Mouse (Mus musculus) CD4-positive, CD25-positive, alpha-beta regulatory T cell, adult 4 months (primary cell): Measurements from ENCODE around the gene Cdk5rap2. TPM values are rescaled to one million over a fixed set of nuclear protein-coding genes. Genes with fewer than 3 reads are reported as not detected.

ENCODE experiments used
- ATAC-seq: one replicate; pipeline ENCODE4 v1.8.0; 2017
- polyA plus RNA-seq, 2 experiments: library from polyadenylated mRNA; unstranded; fragments of 100-300 nt; shearing (Covaris generic); gene quantifications; one replicate each; pipeline ENCODE4 v1.2.1; 2017

Gene Cdk5rap2
- polyA plus RNA-seq, 2 experiments from 2014 or later, result 10.8 to 17.2 TPM

DNA sequence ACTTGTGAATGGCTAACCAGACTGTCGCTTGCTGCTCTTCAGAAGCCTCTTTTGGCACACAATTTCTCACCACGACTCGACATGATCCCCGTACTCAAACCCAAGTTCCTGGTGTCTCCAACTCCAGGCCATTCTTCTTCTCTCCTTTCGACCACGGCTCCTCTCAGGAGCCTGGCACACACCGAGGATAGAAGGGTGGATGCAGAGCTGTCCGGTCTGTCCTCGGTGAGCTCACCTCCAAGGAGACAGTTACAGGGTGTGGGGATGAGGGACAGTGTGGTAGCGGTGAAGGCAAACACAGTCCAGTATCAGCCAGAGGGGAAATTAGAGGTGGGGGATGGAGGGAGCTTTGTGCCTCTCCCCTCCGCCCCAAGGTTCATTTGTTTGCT, 149.8 kb downstream of the Cdk5rap2 start:
- ATAC-seq, result no peak

GRCm38 (mm10) chr4:70259726-70260418, 150.4 kb downstream of the Cdk5rap2 start:
- ATAC-seq, result no peak

DNA sequence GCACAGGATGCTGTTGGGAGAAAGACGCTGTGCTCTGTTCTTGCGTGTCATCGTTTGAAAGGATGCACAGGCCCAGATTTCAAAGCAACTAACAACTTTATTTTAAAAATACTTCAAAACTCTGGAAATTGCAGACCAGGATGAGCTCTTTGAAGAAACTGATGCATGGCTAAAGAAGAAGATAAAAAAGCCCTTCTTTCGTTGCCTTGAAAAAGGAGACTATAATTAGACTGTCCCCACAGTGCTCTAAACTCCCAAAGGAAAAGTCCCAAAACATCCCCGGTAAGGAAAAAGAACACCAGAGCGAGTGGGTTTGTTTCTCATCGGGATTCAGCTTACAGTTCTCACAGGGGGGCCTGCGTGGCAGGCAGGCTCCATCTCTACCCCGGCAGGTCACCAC, 151.4 kb downstream of the Cdk5rap2 start:
- ATAC-seq, result no peak

DNA sequence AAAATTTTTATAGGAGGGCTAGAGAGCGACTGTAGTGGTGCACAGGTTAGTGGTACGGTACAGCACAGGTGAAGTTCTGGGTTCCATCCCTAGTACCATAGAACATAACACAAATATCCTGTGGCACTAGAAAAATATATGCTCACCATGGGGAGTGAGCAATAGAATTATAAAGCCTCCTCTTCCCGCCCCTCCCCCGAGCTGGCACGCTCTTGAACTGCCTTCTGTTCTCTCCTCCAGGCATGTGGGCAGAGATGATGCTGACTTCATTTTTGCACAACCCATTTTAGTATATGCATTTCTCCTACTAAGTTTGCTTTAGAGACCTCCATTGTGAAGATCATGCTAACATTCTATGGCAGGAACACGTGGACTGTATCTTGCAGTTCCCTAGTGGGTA, 152.0 kb downstream of the Cdk5rap2 start:
- no peak for ATAC-seq

- ATAC-seq, result no peak
Observed at GRCm38 (mm10) chr4:70251782-70252181, 158.5 kb downstream of the Cdk5rap2 start.

DNA sequence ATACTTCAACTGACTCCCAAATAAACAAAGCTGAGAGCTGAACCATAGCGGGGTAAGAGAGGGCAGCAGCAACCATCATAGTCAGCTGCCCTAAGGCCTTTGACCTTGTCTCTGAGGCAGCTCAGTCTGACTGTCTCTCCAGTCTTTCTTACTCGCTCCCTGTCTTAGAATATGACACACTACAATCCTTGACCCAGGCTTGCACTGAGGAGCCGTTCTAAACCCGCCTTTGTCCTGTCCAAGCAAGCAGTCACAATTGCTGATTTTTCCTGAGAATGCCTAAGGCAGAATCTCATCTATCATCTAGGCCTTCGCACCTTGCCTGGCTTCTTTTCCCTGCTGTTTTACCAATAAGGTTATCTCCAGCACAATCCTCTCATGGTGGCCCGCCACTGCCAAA, 164.5 kb downstream of the Cdk5rap2 start:
- ATAC-seq, result no peak

DNA sequence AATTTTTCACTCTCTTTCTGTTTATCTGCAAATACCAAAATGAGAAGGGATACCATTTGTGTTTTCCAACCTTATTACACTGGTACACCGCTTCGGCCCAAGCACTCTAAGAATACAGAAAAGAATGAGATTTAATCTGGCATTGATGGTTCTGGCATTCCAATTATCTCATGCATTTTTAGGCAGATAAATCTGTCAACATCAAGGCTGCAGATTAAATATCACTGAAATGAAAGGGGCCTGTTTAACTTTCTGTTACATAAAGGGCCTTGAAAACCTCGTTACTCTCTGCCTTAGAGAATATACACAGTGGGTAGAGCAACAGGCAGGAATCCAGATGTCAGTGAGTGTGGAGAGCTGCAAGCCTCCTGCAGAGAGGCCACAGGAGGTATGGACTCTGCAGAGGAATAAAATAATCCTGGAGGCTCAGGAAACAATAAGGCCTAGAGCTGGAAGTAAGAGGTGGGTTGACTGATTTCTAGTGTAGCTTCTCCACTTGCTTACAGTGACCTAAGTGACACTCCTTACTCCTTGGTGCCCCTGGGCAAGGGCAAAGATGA, 166.6 kb downstream of the Cdk5rap2 start:
- ATAC-seq, result no peak

GRCm38 (mm10) chr4:70239731-70240130, 170.5 kb downstream of the Cdk5rap2 start:
- no peak for ATAC-seq

DNA sequence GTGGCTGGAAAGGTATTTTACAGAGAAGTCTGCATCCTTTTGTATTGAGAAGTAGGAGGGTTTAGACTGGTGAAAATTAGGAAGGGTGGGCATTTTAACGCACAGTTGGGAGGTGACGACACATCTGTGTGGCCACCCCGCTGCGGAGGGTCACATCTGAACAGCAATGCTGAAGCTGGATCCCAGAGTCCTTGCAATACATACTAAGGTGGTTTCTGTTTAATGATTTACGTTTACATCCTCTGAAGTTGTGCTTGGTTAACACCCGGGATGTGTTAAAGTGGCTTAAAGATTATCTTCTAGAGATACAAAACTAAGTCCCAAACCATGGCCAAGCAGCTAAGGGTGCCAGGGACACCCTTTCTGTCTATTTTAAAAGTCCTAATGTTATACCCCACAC, 171.4 kb downstream of the Cdk5rap2 start:
- no peak for ATAC-seq

- ATAC-seq, result no peak
Observed at GRCm38 (mm10) chr4:70232383-70232782, 177.9 kb downstream of the Cdk5rap2 start.

DNA sequence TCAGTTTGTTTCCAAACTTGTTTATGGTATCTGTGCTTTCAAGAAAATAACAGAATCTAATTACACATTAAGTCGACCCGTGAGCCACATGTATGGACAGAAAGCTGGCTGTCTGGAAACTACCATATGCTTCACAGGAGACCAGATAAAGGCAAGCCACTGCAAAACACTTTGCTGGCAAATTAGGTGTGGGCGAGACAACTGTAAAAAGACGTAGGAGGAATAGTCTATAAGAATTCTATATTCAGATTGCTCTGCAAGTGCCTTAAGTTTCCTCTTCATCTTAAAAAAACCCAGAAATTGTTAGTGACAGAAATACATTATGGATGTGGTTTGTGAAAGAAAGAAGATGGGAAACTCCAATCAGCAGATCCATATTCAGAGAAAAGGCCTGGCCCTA, 180.4 kb downstream of the Cdk5rap2 start:
- no peak for ATAC-seq

DNA sequence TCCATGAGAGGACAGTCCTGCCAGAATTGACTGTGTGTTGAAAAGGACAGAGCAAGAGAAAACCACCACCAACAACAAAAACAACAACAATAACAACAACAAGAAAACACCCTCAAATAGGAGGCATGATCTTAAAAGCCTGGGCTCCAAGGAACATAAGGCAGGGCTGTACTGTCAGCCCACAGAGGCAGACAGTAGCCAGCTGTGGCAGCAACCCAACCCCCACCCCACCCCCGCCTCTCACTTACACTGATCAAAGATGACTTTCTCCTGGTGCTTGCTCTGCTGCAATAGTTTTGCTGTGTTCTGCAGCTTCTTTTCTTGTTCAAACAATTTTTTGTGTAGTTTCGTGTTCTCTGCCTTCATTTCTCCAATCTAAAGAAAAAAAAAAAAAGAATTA, 181.9 kb downstream of the Cdk5rap2 start:
- ATAC-seq, result no peak

DNA sequence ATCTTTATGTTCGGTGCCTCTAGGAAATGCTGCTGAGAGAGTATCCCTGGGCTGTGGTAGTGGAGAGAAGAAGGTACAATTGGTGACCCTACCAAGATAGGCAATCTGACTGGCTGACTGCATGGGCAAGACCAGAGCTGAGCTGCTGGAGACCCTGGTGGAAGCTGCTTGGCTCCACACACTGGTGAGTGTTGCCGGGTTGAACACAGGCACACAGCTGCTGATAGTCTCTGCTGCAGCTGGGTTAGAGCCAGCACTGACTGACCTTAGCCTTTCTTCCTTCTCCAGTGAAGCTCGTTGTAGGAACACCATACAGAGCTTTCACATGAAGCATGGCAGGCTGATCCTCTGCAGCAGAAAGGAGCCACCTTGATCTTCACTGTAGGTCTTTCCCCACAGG, 182.6 kb downstream of the Cdk5rap2 start:
- ATAC-seq, result no peak

DNA sequence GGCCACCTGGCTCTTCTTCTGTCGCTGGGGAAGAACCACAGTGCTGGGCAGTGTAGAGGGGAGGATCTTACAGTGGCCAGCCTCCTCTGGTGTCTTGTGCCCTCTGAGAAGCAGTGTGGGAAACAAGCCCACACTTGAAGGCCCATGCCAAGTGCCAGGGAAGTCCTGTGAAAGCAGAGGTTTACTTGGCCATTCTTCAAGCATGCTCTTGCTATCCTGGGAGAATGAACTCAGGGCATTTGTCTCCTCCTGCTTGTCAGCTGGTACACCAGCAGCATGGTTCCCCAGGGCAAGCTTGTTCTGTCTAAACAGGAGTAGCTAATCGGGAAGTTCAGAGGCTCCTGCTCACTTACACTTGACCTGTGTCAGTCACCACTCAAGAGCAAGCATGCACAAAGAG, 185.7 kb downstream of the Cdk5rap2 start:
- no peak for ATAC-seq

DNA sequence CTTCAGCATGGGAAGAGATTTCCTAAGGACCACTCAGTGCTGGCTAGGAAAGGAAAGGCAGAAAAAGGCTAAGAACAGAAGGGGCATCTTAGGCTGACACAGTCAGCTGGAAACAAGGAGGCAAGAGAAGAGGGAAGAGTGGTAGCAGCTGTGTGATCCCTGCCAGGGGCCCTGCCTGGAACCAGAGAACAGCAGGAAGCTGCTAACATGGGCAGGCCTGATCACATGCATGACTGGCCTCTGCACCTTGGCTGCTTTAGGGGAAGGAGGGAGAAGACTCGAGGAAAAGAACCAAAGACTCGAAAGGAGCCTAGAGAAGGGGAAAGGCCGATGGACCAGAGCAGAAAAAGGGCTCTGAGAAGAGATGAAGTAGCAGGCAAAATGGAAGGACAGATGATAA, 188.4 kb downstream of the Cdk5rap2 start:
- ATAC-seq, result no peak

DNA sequence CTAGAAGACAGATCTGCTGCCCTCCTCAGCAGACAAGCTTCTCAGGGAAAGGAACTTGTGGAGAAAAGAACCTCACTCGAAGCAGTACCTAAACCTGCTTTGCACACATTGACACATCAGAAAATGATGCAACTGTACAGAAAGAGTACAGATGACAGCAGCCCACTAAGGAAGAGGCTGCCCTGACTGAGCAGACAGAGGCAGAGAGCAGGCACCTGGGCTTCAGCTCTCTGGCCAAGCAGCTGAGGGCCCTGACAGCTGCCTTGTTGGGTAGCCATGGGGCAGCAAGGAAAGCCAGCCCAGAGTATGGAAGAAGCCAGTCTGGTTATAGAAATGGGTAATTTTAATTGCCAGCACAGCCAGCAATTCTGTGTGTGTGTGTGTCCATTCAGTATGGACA, 188.9 kb downstream of the Cdk5rap2 start:
- ATAC-seq, result no peak

DNA sequence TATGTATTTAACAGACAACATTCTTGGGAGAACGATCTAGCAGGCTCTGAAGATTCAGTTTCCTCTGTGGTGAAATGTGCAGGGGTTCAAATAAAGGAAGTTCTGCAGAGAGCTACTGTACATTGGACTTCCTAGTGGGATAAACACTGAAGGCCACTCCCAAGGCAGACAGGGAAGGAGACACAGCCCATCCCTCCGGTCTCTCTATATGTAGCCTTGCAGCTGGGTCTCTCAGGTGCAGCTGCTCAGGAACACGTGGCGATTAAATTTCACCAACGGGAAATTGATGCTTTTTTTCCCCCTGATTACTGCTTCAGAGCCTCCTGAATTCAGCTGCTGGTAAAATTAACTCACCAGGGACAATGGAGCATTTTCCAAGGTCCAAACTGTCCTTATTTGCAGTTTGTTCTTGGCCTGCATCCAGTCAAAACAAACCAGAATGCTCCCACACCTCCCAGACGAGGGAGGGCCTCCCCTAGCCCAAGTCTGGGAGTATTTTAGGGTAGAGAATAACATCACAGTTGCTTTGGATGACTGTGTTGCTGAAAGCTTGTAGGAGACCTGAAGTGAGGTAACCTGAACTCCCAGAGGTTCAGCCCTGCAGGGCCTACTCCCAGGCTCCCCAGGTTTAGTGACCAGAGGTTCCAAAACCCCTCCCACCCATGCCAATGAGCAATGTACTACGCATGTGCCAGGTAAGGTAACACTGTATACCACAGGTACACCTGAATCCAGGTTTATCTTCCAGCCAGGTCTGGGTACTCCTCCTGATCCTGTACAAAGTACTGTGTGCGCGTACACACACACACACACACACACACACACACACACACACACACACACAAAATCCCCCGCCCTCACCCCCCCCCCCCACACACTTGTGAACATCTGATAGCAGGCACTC, 189.7 kb downstream of the Cdk5rap2 start:
- no peak for ATAC-seq

DNA sequence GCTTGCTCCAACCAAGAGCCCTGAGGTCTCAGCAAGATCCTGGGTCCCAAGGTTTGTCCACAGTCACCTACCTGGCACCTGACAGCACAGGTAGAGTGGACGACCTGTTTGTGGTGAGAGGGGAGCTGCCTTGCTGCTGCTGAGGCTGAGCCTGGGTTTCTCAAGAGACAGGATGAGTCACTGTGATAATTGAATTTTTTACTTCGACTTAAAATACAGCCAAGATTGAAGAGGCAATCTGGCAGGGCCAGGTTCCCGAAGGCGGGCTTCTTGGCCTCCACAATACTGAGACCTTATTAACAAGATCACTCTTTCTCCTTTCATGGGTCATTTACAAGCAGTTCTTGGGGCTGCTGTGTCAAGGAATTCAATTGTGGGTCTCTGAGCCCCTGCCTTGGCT, 190.5 kb downstream of the Cdk5rap2 start:
- ATAC-seq, result no peak

- ATAC-seq, result no peak
Observed at GRCm38 (mm10) chr4:70185971-70186370, 224.3 kb downstream of the Cdk5rap2 start.
